Mouse (Mus musculus): ENCODE data around the gene Myod1.

The Myod1 gene

DNA sequence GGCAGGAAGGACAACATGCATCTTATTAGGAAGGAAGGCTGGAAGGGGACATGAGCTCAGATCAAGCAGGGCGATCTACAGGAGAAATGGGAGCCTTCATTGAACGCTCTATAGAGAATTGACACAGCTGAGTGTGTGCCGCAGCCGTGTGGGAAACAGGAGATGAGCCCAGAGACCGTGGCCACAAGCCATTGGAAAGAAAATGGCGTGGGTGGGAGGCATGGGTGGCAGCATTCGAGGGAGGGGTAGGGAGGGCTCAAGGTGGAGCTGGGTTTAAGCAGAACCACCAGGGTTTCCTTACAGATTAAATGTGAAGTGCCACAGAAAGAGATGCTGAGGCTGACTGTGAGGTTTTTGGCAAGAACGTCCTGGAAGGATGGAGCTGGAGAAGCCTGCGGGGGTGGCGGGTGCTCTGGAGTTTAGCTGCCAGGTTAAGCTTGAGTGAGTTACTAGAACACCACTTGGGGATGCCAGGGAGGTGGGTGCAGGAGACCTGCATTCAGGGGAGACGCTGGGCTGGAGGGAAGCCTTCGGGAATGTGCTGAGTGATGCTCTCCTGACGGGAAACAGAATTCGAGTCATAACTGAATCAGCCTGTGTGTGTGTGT, 39.6 kb downstream of the Myod1 start:
- no peak for DNase-seq (ENCODE audit: low spot score)

DNA sequence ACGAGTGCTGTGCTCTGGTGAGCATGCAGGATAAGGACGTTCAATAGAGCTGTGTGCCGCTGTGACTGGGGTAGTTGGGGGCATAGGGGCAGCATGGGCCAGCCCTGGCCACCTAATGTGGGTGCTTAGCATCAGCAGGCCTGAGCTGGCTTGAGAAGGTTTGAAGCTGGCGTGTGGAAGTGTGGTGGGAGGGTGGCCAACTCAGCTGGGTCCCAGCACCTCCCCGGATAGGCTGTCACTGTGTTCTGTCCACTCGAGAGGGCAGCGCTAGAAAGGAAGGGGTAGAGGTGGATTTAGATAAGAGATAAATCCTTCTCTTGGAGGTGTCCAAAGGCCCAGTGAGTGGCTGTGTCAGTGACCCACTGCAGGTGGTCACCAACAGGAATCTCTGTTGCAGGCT, 41.2 kb downstream of the Myod1 start:
- DNase-seq (ENCODE audit: low spot score): no peak

DNA sequence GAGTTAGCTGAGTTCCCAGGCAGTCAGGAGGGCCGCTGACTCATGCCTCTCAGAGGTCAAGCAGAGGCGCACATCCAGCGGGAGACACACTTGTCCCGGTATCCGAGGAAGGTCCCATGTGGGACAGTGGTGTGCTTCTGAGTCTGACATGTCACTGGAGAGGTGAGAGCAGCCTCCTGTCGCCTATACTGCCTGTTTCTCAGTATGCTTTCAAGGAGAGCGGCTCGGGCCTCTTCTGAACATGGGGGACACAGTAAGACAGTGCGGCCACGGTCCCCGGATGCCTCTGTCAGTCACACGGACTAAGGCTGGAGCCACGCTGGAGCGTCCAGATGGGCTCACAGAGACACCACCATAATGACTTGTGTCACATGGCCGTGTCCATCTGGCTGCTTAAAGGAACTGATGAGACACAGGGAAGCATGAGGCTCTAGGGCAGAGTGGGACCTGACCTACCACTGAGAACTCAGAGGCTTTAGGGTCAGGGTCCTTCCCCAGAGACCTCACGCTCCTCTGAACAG, 41.9 kb downstream of the Myod1 start:
- no peak for DNase-seq (ENCODE audit: low spot score)

- no peak for DNase-seq (ENCODE audit: low spot score)
Observed at GRCm38 (mm10) chr7:46421535-46421934, 45.3 kb downstream of the Myod1 start.

- DNase-seq (ENCODE audit: low spot score): no peak
Observed at GRCm38 (mm10) chr7:46422052-46422763, 45.9 kb downstream of the Myod1 start.

DNA sequence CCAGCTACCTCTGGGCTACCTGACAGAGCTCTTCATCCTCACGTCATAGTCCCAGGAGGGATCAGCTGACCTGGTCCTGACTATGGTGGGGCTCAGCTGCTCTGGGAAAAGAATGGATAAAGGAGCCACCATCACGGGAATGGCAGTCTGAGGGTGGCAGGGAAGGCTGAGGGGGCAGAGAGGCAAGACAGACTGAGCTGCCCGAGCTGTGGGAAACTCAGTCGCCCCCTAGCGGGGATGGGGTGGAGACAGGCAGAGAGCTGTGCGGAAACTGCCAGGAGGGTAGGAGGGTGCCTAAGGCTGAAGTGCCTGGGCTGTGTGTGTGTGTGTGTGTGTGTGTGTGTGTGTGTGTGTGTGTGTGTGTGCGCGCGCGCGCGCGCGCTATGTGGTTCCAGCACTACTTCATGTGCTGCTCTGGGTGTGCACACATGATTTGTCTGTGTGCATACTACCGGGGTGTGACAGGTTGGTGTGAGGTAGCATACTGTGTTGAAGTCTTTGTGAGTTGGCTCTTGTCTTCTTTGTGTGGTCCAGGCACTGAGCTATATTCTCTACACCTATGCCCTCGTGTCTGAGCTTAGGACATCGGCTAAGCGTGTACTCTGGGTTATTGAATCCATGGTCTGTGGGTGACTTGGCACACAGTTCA, 46.6 kb downstream of the Myod1 start:
- DNase-seq (ENCODE audit: low spot score): peak; percentile 67

DNA sequence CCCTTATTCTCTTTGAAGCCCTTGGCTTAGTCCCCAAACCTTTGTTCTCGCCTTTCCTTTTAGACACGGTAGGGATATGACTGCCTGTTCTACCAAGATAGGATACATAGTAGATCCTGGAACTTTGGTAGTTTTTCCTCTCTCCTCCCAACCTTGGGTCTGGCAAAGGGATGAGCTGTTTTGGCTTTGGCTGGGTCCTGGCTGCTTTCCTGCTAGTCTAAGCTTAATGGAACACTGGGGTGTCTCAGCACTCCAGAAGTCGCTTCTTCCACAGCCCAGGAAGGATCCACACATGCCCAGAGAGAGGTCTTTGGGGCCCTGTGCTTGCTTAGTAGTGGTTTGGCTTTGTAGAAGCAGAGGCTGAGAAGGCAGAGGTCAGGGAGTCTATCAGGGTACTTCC, 47.7 kb downstream of the Myod1 start:
- no peak for DNase-seq (ENCODE audit: low spot score)

DNA sequence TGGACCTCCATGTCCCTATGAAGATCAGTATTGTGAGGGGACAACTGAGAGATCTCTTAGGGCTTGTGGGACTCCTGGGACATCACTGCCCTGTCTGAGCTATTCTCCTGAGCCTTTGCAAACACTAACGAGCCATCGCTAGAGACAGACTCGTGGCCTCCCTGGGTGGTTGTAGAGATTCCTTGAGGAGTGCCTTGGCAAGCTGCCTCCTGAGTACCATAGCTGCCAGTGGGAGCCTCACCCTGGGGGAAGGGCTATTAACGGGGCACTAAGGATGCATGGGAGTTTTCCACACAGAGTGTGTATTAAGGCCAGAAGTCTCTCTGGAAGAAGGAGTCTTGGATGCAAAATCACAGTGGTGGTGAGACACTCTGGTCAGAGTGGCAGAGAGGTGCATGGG, 48.7 kb downstream of the Myod1 start:
- no peak for DNase-seq (ENCODE audit: low spot score)
